Mouse (Mus musculus) adrenal gland, postnatal 36 days (tissue): Measurements from ENCODE around the gene Glb1l. TPM values are rescaled to one million over a fixed set of nuclear protein-coding genes. Genes with fewer than 3 reads are reported as not detected.

Experiments
- DNase-seq, 2 experiments: peaks; one replicate each; pipeline ENCODE4 v3.0.0; 2021; ENCODE audit warnings: mixed read lengths in 1 of 2
- total RNA-seq, 2 experiments: library from RNA; stranded (reverse); gene quantifications; 2 replicates each; pipeline ENCODE4 v1.2.3; 2021

Gene Glb1l
- total RNA-seq, 2 experiments from 2014 or later = 20.2 to 22.2 TPM

DNA sequence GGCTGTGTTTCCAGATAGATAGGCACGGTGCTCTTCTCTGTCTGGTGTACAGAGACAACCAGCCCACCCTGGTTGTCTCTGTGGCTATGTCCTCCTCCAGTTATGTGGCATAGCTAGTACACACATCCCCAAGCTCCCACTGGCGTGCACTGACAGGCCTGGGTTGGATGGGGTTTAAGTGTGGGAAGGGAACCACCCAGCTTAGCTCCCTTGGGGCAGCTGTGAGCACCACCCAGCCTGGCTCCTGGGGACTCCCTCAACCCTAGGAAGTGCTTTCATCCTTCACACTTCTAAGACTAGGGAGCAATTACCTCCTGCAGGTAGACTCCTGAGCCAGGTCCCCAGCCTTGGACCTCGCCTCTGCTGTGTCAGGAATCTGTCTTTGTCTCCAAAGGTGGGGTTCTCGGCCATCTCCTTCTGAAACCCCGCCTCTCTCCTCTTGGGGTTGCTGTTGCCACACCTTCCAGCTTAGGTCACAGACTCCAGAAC, 21.1 kb upstream of the Glb1l start, which contains the start of gene A630095N17Rik:
Gene A630095N17Rik, minus strand, starts transcription at position 439 of the 489 bp plus-strand sequence.
- no peak for DNase-seq

DNA sequence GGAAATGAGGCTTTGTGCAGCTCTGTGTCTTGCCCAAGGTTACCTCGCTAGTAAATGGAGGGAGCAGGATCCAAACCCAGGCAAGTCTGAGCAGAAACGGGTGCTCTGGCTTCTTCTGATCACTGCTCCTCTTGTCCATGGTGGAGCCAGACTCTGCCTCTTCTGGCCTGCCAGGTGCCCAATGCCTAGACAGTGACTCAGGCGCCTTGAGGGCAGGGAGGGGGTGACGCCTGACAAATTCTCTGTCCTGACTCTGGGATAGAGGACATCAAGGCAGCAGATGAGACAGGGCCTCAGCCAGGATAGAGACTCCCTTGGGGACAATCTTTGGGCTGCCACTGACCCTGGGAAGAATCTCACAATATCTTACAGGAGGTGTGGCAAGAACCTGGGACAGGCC, 20.6 kb upstream of the Glb1l start:
- DNase-seq = no peak

- peak; percentile 35 to 59 for DNase-seq
Observed at GRCm38 (mm10) chr1:75230335-75230994, 19.9 kb upstream of the Glb1l start.

DNA sequence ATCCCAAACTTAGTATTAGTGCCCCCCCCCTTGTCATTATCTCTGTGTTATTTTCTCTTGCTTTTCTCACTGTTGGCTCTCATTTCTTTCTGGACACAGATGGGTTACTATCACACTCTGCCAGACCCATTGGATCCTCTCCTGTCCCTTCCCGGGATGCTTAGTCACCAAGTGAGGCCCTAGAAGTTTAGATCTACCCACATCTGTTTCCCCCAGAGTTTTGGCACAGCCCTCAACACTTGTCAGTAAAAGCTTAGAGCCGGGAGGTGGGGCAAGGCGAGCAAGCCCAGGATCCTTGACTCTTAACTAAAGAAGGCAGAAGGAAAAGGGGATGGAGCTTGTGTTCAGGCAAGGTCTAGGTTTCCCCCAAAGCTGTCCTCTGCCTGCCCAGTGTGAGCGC, 18.5 kb upstream of the Glb1l start:
- no peak for DNase-seq

DNA sequence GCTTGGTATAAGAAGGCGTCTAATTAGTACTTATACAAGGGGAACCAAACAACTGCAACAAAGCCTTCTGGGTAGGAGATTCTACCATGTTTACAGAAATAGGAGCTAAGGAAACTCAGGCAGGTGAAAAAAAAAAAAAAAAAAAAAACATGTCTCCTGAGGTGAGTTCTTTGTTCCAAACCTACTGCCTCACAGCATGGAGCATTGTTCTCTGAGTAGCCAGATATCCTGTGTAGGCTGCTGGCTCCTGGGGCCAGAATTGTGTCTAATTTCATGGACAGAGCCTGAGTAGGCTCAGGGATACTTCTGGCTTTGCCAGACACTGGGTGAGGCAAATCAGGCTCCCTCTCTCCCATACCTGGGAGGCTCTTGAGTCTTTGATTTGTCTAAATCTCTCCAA, 17.0 kb upstream of the Glb1l start:
- DNase-seq = no peak

- no peak for DNase-seq
Observed at GRCm38 (mm10) chr1:75226138-75226537, 15.5 kb upstream of the Glb1l start.

DNA sequence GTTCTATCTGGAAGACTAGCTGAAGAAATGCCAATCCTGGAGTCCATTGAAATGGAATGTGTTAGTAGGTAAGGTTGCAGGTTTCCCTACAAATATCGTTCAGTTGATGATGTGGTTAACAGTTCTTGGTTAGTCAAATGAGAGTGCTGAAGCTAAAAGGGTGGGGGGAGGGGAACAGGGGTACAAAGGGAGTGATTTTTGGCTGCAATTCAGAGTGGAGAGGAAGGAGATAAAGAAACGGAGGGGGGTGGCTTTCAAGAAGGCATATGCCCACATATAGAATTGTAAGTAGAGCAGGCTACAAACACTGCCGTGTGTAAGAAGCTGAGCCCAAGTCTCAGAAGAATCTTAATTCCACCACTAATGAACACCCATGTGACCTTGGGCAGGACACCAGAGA, 14.9 kb upstream of the Glb1l start:
- no peak for DNase-seq

GRCm38 (mm10) chr1:75223532-75223931, 12.9 kb upstream of the Glb1l start:
- DNase-seq = no peak

GRCm38 (mm10) chr1:75222926-75223325, 12.3 kb upstream of the Glb1l start:
- DNase-seq = no peak

DNA sequence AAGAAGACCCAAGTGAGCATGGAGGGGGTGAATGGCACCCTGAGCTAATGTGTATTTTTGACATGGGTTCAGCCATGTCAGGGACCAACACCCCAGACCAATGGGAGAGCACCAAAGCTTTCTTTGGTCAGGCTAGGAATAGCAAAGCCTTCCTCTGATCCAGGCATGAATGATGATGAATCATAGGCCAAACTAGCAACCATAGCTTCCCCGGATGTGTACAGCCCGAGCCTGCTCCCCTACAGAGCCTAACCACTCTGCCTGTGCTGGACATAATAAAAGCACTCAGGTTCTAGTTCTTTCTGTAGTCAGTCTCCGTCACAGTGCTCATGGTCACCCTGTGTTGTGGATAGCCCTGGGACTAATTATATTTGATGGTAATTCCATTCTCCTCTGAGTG, 10.9 kb upstream of the Glb1l start:
- DNase-seq = no peak

- peak; percentile 18 to 46 for DNase-seq
Observed at GRCm38 (mm10) chr1:75219531-75219930, 8.9 kb upstream of the Glb1l start, which contains the start of gene Tuba4a. TSS of gene Tuba4a (minus strand) at chr1:75219865.

DNA sequence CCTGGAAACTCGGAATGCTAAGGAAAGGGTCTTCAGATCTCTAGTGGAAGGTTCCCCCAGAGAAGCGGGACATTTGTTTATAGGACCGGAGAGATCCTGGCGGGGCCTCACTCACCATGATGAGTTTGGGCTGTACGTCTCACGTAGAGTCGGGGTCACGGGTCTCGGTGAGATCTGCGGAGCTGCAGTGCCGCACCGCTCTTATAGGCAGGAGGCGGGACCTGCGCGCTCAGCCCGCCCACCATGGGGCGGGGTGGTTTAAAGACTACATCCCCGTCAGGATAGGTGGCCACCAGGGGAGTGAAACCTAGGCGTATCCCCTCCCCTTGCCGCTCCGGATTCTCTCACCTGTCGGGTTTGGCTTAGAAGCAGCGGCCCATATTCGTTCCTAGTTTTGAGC, 8.5 kb upstream of the Glb1l start:
- DNase-seq = peak; percentile 89 to 93

GRCm38 (mm10) chr1:75218227-75219001, 7.8 kb upstream of the Glb1l start:
- peak; percentile 42 to 70 for DNase-seq

DNA sequence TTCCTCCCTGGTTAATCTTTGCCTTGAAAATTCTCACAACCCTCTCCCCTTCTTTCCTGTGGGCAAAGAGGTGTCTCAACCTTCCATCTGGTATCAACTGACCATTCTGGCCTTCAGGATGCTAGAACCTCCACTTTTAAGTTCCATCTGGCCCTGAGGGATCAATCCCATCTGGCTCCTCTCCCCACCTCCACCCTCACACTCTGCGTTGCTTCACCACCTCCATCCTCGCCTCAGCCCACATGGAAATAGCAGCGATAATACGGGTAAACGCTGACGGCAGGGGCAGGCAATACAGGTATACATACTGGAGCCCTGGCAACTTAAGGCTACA, 7.2 kb upstream of the Glb1l start:
- DNase-seq = no peak

DNA sequence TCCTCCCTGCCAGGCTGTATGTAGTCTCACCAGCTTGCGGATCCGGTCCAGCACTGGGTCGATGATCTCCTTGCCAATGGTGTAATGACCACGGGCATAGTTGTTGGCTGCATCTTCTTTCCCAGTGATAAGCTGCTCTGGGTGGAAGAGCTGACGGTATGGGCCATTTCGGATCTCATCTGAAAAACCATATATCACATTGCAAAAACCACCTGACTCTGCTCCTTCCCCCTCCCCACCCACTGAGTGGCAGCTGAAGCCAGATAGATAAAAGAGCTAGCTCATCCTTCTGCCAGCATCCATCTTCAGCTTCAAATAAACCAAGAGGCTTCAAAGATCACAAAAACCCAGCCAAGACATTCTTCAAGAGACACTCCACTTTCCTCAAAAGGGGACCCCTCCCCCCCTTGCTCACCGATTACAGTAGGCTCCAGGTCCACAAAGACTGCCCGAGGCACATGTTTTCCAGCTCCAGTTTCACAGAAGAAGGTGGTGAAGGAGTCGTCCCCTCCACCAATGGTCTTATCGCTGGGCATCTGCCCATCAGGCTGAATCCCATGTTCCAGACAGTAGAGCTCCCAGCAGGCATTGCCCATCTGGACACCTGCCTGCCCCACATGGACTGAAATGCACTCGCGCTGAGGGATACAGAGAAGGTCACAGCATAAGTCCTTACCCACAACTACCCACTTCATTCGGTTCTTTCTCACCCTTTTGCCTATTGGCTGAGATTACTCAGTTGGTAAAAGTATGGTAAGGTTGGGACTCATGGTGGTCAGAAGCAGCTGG, 6.4 kb upstream of the Glb1l start:
- DNase-seq = no peak

GRCm38 (mm10) chr1:75215785-75216184, 5.2 kb upstream of the Glb1l start:
- DNase-seq = peak in 1 of 2 experiments; percentile 15

DNA sequence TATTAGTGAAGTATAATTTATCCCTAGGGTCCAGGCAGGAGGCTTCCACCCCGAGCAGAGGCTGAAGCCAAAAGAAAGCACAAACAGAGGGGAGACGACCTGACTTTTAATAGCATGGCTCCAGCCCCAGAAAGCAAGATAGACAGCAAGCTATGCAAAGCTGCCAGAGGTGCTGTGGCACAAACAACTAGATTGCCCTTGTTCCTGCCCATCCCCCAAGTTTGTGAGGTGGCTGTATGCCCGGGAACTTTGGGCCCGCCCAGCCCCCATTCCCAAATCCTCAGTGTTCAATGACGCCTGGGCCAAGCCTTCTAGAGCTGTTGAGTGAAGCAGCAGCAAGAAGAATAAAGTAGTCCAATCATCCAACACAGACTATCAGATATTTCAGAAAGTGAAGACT, 4.3 kb upstream of the Glb1l start:
- peak in 1 of 2 experiments; percentile 58 for DNase-seq

DNA sequence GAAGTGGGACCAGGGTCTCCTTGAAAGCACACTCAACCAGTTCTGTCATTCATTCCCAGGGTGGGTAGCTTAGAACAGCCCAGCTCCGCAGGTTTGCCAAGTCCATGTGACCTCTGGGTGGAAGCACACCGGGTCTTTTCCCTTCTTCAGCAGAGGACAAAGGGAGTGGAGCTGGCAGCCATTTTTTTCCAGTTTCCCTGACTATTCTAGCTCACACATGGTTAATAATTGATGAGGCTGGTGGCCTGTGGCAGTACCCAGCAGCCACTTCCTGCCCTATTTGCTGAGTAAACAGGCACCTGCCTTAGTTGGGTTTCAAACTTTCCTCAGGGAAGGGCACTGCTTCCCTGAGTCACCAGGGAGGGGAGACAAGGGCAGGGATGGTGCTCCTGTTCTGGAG, 3.8 kb upstream of the Glb1l start:
- no peak for DNase-seq

GRCm38 (mm10) chr1:75213096-75213495, 2.5 kb upstream of the Glb1l start:
- no peak for DNase-seq

DNA sequence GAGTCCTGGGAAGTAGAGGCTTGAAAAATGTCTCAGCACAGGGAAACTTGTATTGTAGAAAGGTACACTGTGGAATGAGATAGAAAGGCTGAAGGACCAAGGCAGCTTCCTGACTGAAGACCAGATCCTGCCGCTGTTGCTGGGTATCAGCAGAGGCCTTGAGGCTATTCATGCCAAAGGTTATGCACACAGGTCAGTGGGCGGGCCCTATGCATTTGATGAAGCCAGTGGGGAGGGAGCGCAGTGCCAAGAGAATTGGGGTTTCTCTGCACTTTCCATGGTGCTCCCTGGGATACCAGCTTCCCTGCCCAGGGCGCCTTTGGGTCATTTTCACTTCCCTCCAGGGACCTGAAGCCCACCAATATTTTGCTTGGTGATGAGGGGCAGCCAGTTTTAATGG, 1.9 kb upstream of the Glb1l start:
- no peak for DNase-seq

GRCm38 (mm10) chr1:75211141-75211708, 612 bp upstream of the Glb1l start:
- no peak for DNase-seq

DNA sequence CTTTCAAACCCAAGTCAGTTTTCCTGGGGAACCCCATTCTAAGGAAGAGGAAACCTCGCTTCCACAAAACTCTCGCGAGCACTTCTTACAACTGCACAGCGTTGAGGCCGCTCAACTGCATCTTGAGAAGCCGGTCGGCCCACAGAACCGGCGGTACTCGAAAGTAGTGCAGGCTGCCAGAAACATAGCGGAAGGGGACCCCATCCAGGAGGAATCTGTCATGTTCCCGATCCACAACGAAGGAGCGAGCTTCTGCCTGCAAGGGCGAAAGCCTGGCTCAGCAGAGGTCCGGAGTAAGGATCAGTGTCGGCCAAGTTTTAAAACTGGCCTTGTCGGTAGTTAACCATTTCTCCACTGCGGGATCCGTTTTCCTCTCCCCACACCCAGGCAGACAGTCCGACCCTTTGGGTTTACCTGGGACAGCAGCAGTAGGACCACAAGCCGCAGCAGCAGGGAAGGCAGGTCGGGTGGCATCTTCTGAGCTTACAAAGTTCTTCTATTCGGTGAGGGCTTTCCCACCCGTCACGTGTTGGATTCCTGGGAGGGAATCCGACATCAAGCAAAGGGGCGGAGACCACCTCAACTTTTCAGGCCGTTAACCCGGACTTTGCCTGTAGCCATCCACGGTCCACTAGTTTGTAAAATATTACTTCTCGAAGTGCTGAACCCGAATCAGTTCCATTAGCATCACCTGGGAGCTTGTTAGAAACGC, 1.5 kb downstream of the Glb1l start:
- peak; percentile 41 to 63 for DNase-seq
